Mouse (Mus musculus) E14TG2a.4 (cell line): ENCODE measurements around the gene Cct4.

Experiments
- H3K27me3 ChIP-seq: 2 replicates; pipeline ENCODE4 v1.6.1; 2014; ENCODE audit warnings: low read length, control low read depth; ENCODE audit not compliant: insufficient read depth
- H3K36me3 ChIP-seq: 2 replicates; pipeline ENCODE4 v1.6.1; 2014; ENCODE audit warnings: low read length, control low read depth; ENCODE audit not compliant: insufficient read depth
- H3K4me1 ChIP-seq: replicated peaks from 2 replicates; pipeline ENCODE4 v1.6.1; 2014; ENCODE audit warnings: low read depth, low read length, control low read depth
- H3K4me3 ChIP-seq: replicated peaks from 2 replicates; pipeline ENCODE4 v1.5.1; 2014; ENCODE audit warnings: mild to moderate bottlenecking, low read length
- H3K9me3 ChIP-seq: 2 replicates; pipeline ENCODE4 v1.6.1; 2014; ENCODE audit warnings: low read length, control low read depth
- CTCF ChIP-seq: conservative IDR thresholded peaks from 2 replicates; pipeline ENCODE4 v1.5.1; 2014; ENCODE audit warnings: low read length
- NANOG ChIP-seq: IDR thresholded peaks from 2 replicates; pipeline ENCODE4 v1.6.1; 2014; ENCODE audit warnings: borderline replicate concordance, low read length, mixed read lengths
- POU5F1 ChIP-seq: IDR thresholded peaks from 2 replicates; pipeline ENCODE4 v1.6.1; 2014; ENCODE audit warnings: low read length, borderline replicate concordance

Cct4 gene

GRCm38 (mm10) chr11:22979221-22979620 is 11.1 kb upstream of the Cct4 start:
- Histone ChIP-seq H3K36me3 (peaks cover 54% of the 10 kb centered on the region), H3K4me1 (peaks cover 54% of the 10 kb centered on the region), H3K27me3 (no peaks in the 10 kb centered on the region), H3K4me3 (no peak overlapping the region), H3K9me3 (peaks cover 33% of the 10 kb centered on the region)
- TF ChIP-seq POU5F1 (no peak), NANOG (no peak), CTCF (no peak)

- H3K36me3 ChIP-seq: peaks cover 39% of the 10 kb centered on the region
- TF ChIP-seq CTCF (no peak), POU5F1 (no peak), NANOG (no peak)
- peak overlapping the region; percentile 93 for H3K4me3 ChIP-seq
- H3K27me3 ChIP-seq: no peaks in the 10 kb centered on the region
- peaks cover 18% of the 10 kb centered on the region for H3K9me3 ChIP-seq
- H3K4me1 ChIP-seq: peaks cover 40% of the 10 kb centered on the region
Observed at GRCm38 (mm10) chr11:22981041-22981440, 9.3 kb upstream of the Cct4 start.

GRCm38 (mm10) chr11:22981543-22981950 is 8.8 kb upstream of the Cct4 start:
- no peak for TF ChIP-seq NANOG
- TF ChIP-seq POU5F1: no peak
- TF ChIP-seq CTCF: no peak
- Histone ChIP-seq H3K4me1 (peaks cover 37% of the 10 kb centered on the region), H3K9me3 (peaks cover 13% of the 10 kb centered on the region; the same call in 1 of the 2 replicates), H3K4me3 (peak overlapping the region; percentile 93), H3K27me3 (no peaks in the 10 kb centered on the region), H3K36me3 (peaks cover 34% of the 10 kb centered on the region)

- TF ChIP-seq POU5F1 (no peak), CTCF (peak; percentile 25), NANOG (no peak)
- H3K9me3 ChIP-seq: peaks cover 9% of the 10 kb centered on the region; the same call in 1 of the 2 replicates
- H3K4me3 ChIP-seq: peak within 1 kb of the TSS; percentile 93
- H3K27me3 ChIP-seq: no peaks in the 10 kb centered on the region
- H3K4me1 ChIP-seq: peaks cover 34% of the 10 kb centered on the region
- H3K36me3 ChIP-seq: peaks cover 27% of the 10 kb centered on the region
Observed at GRCm38 (mm10) chr11:22981984-22982757, 8.1 kb upstream of the Cct4 start, which contains the start of the genes Gm28048 and Commd1. Gene Gm28048 (minus strand): TSS chr11:22982090. Gene Commd1 (minus strand): TSS chr11:22982382.

GRCm38 (mm10) chr11:22982846-22983245 is 7.5 kb upstream of the Cct4 start:
- peaks cover 21% of the 10 kb centered on the region for H3K36me3 ChIP-seq
- no peaks in the 10 kb centered on the region for H3K27me3 ChIP-seq
- H3K9me3 ChIP-seq: 0 out of 2 replicates have a peak, but pooled peaks cover 5% of the 10 kb centered on the region
- H3K4me3 ChIP-seq: peak overlapping the region; percentile 93; the same call in 1 of the 2 replicates
- H3K4me1 ChIP-seq: peaks cover 34% of the 10 kb centered on the region
- TF ChIP-seq NANOG: no peak
- no peak for TF ChIP-seq POU5F1
- no peak for TF ChIP-seq CTCF

GRCm38 (mm10) chr11:22985510-22985909 is 4.8 kb upstream of the Cct4 start:
- TF ChIP-seq POU5F1 (no peak), CTCF (no peak), NANOG (no peak)
- Histone ChIP-seq H3K27me3 (no peaks in the 10 kb centered on the region), H3K36me3 (no peaks in the 10 kb centered on the region), H3K4me1 (peaks cover 20% of the 10 kb centered on the region), H3K9me3 (no peaks in the 10 kb centered on the region), H3K4me3 (no peak overlapping the region)

- Histone ChIP-seq H3K27me3 (no peaks in the 10 kb centered on the region), H3K36me3 (peaks cover 11% of the 10 kb centered on the region), H3K4me3 (no peak overlapping the region), H3K4me1 (peaks cover 17% of the 10 kb centered on the region), H3K9me3 (no peaks in the 10 kb centered on the region)
- TF ChIP-seq CTCF (peak; percentile 79), NANOG (no peak), POU5F1 (no peak)
Observed at GRCm38 (mm10) chr11:22987357-22987756, 3.0 kb upstream of the Cct4 start.

- peaks cover 27% of the 10 kb centered on the region for H3K4me1 ChIP-seq
- H3K4me3 ChIP-seq: peak overlapping the region; percentile 95
- H3K9me3 ChIP-seq: no peaks in the 10 kb centered on the region
- TF ChIP-seq NANOG (no peak), POU5F1 (no peak), CTCF (no peak)
- peaks cover 35% of the 10 kb centered on the region for H3K36me3 ChIP-seq
- H3K27me3 ChIP-seq: no peaks in the 10 kb centered on the region
Observed at GRCm38 (mm10) chr11:22989786-22990185, 533 bp upstream of the Cct4 start.
